Mouse (Mus musculus): ENCODE results near the gene Krt14. TPM values are rescaled to one million over a fixed set of nuclear protein-coding genes. Genes with fewer than 3 reads are reported as not detected.

Gene Krt14
- total and polyA plus RNA-seq, 2 experiments from 2014 or later: 0.55 TPM; not detected in 1

- Histone ChIP-seq H3K4me1 (ENCODE audit: insufficient read depth, low read length) (no peaks in the 10 kb centered on the region), H3K36me3 (ENCODE audit: insufficient read depth, low read length) (no peaks in the 10 kb centered on the region), H3K27ac (no peak overlapping the region), H3K4me3 (ENCODE audit: low read length) (no peak overlapping the region), H3K27me3 (ENCODE audit: insufficient read depth, low read length) (no peaks in the 10 kb centered on the region), H3K9me3 (ENCODE audit: low read length) (no peaks in the 10 kb centered on the region), H3K4me2 (ENCODE audit: low read depth, low read length) (no peak overlapping the region), H3K9ac (replicated peaks; ENCODE audit: low read length) (no peak overlapping the region)
- no peak for TF ChIP-seq CTCF (IDR thresholded peaks at IDR 0.05; ENCODE audit: low read depth)
- DNase-seq (ENCODE audit: low spot score): no peak
- no peak for ATAC-seq
- WGBS: 97% methylated on average over 3 of the region's 3 CpGs
Measured at GRCm38 (mm10) chr11:100191820-100192219, 15.5 kb downstream of the Krt14 start.

- Histone ChIP-seq H3K27ac (no peak overlapping the region), H3K4me1 (ENCODE audit: insufficient read depth, low read length) (no peaks in the 10 kb centered on the region), H3K36me3 (ENCODE audit: insufficient read depth, low read length) (no peaks in the 10 kb centered on the region), H3K9ac (replicated peaks; ENCODE audit: low read length) (no peak overlapping the region), H3K27me3 (ENCODE audit: insufficient read depth, low read length) (no peaks in the 10 kb centered on the region), H3K4me3 (ENCODE audit: low read length) (no peak overlapping the region), H3K9me3 (ENCODE audit: low read length) (no peaks in the 10 kb centered on the region), H3K4me2 (ENCODE audit: low read depth, low read length) (no peak overlapping the region)
- TF ChIP-seq CTCF (IDR thresholded peaks at IDR 0.05; ENCODE audit: low read depth): no peak
- DNase-seq (ENCODE audit: low spot score) (no peak), ATAC-seq (no peak)
- WGBS: 63% methylated on average over 8 of the region's 8 CpGs
Measured at GRCm38 (mm10) chr11:100186736-100187135, 20.6 kb downstream of the Krt14 start.

GRCm38 (mm10) chr11:100181725-100182124, 25.6 kb downstream of the Krt14 start:
- ATAC-seq (no peak), DNase-seq (ENCODE audit: low spot score) (no peak)
- H3K27me3 ChIP-seq (ENCODE audit: insufficient read depth, low read length): no peaks in the 10 kb centered on the region
- TF ChIP-seq CTCF (IDR thresholded peaks at IDR 0.05; ENCODE audit: low read depth): no peak
- H3K4me3 ChIP-seq (ENCODE audit: low read length): no peak overlapping the region
- H3K36me3 ChIP-seq (ENCODE audit: insufficient read depth, low read length): no peaks in the 10 kb centered on the region
- no peak overlapping the region for H3K27ac ChIP-seq
- H3K4me2 ChIP-seq (ENCODE audit: low read depth, low read length): no peak overlapping the region
- no peak overlapping the region for H3K9ac ChIP-seq (replicated peaks; ENCODE audit: low read length)
- WGBS: 78% methylated on average over 7 of the region's 7 CpGs
- H3K9me3 ChIP-seq (ENCODE audit: low read length): no peaks in the 10 kb centered on the region
- no peaks in the 10 kb centered on the region for H3K4me1 ChIP-seq (ENCODE audit: insufficient read depth, low read length)

GRCm38 (mm10) chr11:100179260-100179659, 28.1 kb downstream of the Krt14 start:
- Histone ChIP-seq H3K4me2 (ENCODE audit: low read depth, low read length) (no peak overlapping the region), H3K9ac (replicated peaks; ENCODE audit: low read length) (no peak overlapping the region), H3K9me3 (ENCODE audit: low read length) (no peaks in the 10 kb centered on the region), H3K27me3 (ENCODE audit: insufficient read depth, low read length) (no peaks in the 10 kb centered on the region), H3K4me3 (ENCODE audit: low read length) (no peak overlapping the region), H3K36me3 (ENCODE audit: insufficient read depth, low read length) (no peaks in the 10 kb centered on the region), H3K27ac (no peak overlapping the region), H3K4me1 (ENCODE audit: insufficient read depth, low read length) (no peaks in the 10 kb centered on the region)
- TF ChIP-seq CTCF (IDR thresholded peaks at IDR 0.05; ENCODE audit: low read depth): no peak
- WGBS: 77% methylated on average over 3 of the region's 3 CpGs
- DNase-seq (ENCODE audit: low spot score) (no peak), ATAC-seq (no peak)

- Histone ChIP-seq H3K36me3 (ENCODE audit: insufficient read depth, low read length) (no peaks in the 10 kb centered on the region), H3K4me1 (ENCODE audit: insufficient read depth, low read length) (no peaks in the 10 kb centered on the region), H3K27ac (no peak overlapping the region), H3K9me3 (ENCODE audit: low read length) (no peaks in the 10 kb centered on the region), H3K27me3 (ENCODE audit: insufficient read depth, low read length) (no peaks in the 10 kb centered on the region), H3K9ac (replicated peaks; ENCODE audit: low read length) (no peak overlapping the region), H3K4me3 (ENCODE audit: low read length) (no peak overlapping the region), H3K4me2 (ENCODE audit: low read depth, low read length) (no peak overlapping the region)
- WGBS: 56% methylated on average over 5 of the region's 5 CpGs
- TF ChIP-seq CTCF (IDR thresholded peaks at IDR 0.05; ENCODE audit: low read depth): no peak
- ATAC-seq (no peak), DNase-seq (ENCODE audit: low spot score) (no peak)
Measured at GRCm38 (mm10) chr11:100178307-100178706, 29.0 kb downstream of the Krt14 start.

- no peak for ATAC-seq
- no peaks in the 10 kb centered on the region for H3K4me1 ChIP-seq (ENCODE audit: insufficient read depth, low read length)
- no peaks in the 10 kb centered on the region for H3K9me3 ChIP-seq (ENCODE audit: low read length)
- H3K36me3 ChIP-seq (ENCODE audit: insufficient read depth, low read length): no peaks in the 10 kb centered on the region
- H3K4me2 ChIP-seq (ENCODE audit: low read depth, low read length): no peak overlapping the region
- no peak for TF ChIP-seq CTCF (IDR thresholded peaks at IDR 0.05; ENCODE audit: low read depth)
- H3K4me3 ChIP-seq (ENCODE audit: low read length): no peak overlapping the region
- no peak overlapping the region for H3K9ac ChIP-seq (replicated peaks; ENCODE audit: low read length)
- no peaks in the 10 kb centered on the region for H3K27me3 ChIP-seq (ENCODE audit: insufficient read depth, low read length)
- no peak for DNase-seq (ENCODE audit: low spot score)
- 84% methylated on average over 9 of the region's 9 CpGs for WGBS
- no peak overlapping the region for H3K27ac ChIP-seq
Measured at GRCm38 (mm10) chr11:100176791-100177190, 30.6 kb downstream of the Krt14 start.

- Histone ChIP-seq H3K4me2 (ENCODE audit: low read depth, low read length) (no peak overlapping the region), H3K4me3 (ENCODE audit: low read length) (no peak overlapping the region), H3K27me3 (ENCODE audit: insufficient read depth, low read length) (no peaks in the 10 kb centered on the region), H3K36me3 (ENCODE audit: insufficient read depth, low read length) (no peaks in the 10 kb centered on the region), H3K9me3 (ENCODE audit: low read length) (no peaks in the 10 kb centered on the region), H3K4me1 (ENCODE audit: insufficient read depth, low read length) (no peaks in the 10 kb centered on the region), H3K27ac (no peak overlapping the region), H3K9ac (replicated peaks; ENCODE audit: low read length) (no peak overlapping the region)
- peak; percentile 90 for TF ChIP-seq CTCF (IDR thresholded peaks at IDR 0.05; ENCODE audit: low read depth)
- DNase-seq (ENCODE audit: low spot score) (peak; percentile 81), ATAC-seq (peak; percentile 59; the same call in 1 of the 2 replicates)
- 32% methylated on average over 14 of the region's 14 CpGs for WGBS
Measured at GRCm38 (mm10) chr11:100168765-100169762, 38.3 kb downstream of the Krt14 start.

All from hindbrain, postnatal 0 days (tissue).